Mouse (Mus musculus): Measurements from ENCODE around the gene Gm42742.

Gene Gm42742

DNA sequence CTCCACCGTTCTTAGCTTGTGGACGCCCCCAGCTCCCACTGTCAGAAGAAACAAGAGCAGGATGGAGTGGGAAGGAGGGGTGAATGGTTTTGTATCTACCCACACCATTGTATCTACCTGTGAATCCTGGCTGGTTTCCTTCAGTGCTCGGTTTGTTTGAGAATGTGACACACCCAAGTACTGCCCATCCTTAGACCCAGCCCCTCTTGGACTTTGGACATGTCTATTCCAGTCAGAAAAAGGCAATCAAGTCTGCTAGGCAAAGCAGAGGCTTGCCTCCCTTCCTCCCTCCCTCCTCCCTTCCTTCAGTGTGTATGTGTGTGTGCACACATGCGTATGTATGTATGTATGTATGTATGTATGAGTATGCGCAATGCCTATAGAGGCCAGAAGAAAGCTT lies 17.3 kb downstream of the Gm42742 start:
- DNase-seq (ENCODE audit: inconsistent ontology term), result no peak

DNA sequence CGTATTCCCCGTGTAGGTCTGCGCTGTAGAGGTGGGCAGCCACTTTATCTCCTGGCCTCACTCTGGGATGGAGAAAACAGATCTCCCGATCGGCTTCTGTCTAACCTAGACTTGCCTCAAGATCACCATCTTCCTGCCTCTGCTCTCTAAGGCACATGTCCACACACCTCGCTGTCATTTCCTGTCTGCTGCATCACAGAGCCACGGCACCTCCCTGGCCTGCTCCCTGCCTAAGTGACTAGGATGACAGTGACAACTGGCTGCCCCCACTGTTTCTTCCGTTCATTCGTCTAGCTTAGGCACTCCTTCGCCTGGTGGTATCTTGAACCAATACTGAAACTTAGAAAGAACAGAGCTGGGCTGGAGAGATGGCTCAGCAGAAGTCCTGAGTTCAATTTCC lies 21.3 kb downstream of the Gm42742 start:
- DNase-seq (ENCODE audit: inconsistent ontology term), result no peak

DNA sequence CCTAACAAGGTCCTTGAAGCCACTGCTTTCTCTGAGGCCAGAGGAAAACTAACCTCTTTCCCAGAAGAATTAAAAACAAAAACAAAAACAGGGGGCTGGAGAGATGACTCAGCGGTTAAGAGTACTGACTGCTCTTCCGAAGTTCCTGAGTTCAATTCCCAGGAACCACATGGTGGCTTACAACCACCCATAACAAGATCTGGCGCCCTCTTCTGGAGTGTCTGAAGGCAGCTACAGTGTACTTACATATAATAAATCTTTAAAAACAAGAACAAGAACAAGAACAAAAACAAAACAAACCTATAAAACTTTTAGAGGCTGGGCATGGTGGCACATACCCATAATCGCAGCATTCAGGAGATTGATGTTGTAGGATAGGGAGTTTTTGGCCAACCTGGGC lies 24.4 kb downstream of the Gm42742 start:
- no peak for DNase-seq (ENCODE audit: inconsistent ontology term)

DNA sequence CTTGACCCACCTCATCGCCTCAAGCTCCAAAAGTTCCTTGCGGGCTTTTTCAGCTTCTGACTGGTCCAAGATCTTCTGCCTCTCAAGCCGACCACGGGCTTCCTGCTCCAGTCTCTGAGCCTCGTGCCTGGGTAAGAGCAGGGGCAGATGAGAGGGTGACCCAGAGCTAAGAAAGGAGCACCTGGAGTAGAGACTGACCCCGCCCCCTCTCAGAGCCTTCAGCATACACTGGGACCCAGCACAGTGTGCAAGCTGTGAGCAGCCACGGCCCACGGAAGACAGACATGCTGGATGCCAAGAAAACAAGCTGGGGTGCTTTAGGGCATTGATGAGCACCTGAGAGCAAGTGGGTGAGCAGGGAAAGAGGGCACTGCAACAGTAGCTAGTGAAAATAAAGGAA lies 32.1 kb downstream of the Gm42742 start:
- DNase-seq (ENCODE audit: inconsistent ontology term), result no peak

DNA sequence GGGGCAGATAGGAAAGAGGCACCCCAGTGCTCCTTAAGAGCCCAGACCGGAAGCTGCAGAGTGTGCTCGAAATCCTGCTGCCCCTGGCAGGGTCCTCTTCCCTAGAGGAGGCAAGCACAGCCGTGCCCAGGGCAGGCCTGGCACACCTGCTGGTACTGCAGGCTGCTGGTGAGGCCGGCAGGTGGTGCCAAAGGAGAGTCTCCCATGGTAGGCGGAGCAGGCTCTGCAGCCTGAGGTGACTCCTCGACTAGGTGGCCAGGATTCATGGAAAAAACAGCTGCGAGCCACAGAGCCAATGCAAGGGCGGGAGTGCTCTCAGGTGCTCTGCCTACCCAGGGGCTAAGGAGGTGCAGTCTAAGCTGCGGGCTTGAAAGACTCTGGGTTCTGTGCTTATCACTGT lies 34.6 kb downstream of the Gm42742 start:
- peak; percentile 26 for DNase-seq (ENCODE audit: inconsistent ontology term)

DNA sequence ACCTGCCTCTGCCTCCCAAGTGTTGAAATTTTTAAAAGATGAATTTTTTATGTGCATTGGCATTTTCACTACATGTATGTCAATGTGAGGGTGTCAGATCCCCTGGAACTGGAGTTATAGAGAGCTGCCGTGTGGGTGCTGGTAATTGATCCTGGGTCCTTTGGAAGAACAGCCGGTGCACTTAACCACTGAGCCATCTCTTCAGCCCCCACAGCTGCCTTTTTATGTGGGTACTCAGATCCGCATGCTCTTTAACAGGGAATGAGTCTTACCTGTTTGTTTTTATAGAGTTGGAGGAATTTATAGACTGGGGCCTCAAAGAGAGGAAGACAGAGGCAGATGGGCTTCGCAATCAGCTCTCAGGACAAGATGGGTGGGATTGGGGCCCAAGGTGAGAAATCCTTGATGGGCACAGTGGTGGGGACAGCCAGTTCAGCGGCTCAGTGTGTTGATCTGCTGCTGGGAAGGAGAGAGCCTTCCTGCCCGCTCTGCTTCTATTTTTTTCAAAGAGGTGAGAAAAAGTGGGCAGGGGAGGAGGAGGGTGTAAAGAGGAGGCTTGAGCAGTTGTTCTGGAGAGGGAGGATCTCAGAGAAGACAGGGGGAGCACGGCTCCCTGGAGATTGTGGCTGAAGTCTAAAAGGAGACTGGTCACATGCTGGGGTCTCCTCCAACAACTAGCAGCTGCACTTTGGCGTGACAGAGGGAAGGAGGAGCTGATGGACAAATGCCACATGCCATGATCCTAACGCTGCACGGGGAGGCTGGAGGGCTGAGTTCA lies 36.0 kb downstream of the Gm42742 start:
- no peak for DNase-seq (ENCODE audit: inconsistent ontology term)

DNA sequence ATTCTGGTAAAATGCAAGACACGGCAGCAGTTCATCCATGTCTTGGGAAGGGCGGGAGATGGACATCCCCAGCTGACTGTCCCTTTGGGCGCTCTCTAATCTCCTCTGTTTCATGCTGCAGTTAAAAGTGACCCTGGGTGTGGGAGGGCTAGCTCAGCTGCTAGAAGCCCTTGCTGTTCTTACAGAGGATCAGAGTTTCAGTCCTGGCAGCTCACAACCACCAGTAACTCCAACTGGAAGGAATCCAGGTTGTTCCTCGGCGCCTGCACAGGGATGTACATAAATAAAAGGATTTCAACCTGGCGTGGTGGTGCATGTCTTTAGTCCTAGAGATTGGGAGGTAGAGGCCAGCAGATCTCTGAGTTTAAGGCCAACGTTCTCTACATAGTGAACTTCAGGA lies 37.8 kb downstream of the Gm42742 start:
- no peak for DNase-seq (ENCODE audit: inconsistent ontology term)

DNA sequence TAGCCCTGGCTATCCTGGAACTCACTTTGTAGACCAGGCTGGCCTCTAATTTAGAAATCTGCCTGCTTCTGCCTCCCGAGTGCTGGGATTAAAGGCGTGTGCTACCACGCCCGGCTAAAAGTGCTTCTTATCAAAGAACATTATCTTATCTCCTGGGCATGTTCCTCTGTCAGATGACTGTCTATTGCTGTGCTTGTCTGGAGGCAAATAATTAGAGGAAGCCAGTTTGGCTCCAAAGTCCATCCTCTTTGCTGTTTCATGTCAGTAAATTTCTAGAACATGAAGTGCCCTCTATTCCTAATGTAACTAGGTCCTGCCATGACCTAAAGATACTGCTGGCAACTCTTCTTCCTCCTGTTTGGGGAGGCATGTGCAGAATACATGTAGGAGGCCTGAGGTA lies 38.8 kb downstream of the Gm42742 start:
- no peak for DNase-seq (ENCODE audit: inconsistent ontology term)

DNA sequence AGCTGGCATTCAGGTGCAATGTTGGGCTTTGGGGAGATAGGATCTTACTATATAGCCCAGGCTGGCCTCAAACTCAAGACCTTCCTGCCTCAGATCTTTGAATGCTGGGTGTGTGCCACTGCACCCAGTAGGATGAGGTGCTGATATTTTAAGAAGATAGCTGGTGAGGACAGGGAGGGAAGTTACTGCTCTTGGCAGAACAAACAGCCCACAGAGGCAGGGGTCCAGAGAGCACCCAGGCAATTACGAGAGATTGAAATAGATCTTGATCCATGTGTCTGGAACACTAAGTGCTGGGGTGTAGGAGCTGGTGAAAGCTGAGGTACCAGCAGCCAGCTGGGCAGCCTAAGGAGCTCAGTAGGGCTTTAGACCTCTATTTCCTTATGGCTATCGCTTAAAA lies 39.3 kb downstream of the Gm42742 start:
- no peak for DNase-seq (ENCODE audit: inconsistent ontology term)

DNA sequence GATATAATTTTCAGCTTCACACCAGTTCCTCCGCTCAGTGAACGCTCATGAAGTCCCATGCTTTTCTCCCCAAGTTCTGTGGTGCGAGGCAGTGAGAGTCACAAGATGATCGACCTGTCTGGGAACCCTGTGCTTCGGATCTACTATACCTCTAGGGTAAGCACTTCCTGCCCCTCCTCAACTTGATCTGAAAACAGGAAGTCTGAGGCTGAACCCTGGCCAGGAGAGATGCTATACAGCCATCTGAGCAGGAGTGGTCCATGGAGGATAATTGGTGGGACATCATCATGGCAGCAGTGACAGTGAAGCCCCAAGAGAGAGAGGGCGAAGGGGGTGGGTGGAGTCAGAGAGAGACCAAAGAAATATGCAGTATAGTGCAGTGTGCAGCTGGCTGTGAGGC lies 42.1 kb downstream of the Gm42742 start:
- no peak for DNase-seq (ENCODE audit: inconsistent ontology term)

DNA sequence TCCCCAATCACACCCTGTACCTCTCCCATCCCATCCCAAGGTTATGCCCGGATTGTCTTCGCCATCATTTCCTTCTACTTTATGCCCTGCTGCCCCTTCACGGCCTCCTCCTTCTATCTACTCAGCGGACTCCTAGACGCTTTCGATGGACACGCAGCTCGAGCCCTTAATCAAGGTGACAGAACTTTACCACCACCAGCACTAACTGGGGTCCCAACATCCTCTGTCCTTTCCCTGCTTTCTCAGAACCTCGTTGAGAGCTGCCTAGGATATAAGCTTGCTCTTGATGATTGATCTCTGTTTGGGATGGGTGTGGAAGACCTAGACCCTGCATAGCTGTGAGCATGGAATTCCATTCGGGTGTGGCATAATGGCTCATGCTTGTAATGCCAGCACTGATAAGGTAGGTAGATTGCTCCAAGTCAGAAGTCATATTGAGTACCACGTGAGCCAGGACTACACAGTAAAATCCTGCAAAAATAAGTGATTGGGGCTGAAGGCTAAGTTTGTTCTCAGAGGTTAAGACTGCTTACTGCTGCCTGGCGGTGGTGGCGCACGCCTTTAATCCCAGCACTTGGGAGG lies 43.9 kb downstream of the Gm42742 start:
- DNase-seq (ENCODE audit: inconsistent ontology term), result peak; percentile 23

DNA sequence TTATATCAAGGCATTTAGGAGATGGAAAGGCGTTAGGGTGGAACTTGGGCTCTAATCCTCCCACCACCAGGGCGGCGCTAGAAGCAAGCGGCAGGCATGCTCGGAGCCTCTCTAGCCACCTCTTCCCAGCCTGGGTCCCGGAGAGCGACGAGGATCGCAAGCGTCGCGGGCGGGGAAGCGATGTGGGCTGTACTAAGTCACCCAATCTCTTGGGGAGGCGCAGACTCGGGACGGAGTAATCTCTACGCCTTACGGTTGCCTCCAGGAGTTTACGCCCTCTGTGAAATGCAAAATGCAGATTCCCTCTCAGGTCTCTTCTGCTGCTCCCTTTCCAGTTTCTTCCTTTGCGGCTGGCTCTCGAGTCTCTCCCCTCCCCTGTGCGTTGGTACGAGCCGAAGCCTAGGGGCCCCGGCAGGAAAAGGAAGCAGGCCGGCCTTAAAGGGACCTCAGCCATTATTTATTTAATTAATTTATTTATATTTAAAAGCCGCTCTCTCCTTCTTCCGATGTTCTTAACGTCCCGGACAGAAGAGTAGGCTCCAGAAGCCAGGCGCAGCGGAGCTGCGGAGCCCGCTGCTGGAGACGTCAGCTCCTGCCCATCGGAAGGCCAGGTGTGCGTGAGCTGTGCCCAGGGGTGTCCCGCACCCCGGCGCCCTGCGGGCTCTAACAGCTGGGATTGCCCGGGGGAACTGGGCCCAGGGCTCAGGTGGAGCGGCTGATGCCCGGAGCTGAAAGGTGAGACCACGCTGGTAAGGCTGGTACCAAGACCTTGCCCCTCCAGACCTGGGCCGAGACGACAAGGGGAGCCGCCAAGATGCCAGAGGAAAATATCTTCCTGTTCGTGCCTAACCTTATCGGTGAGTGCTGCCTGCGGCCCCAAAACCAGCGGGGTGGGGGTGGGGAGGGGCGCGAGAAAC lies 44.7 kb downstream of the Gm42742 start, which contains the start of gene Cdiptos:
TSS of gene Cdiptos (minus strand) at position 149 of the 917 bp plus-strand sequence.
- DNase-seq (ENCODE audit: inconsistent ontology term), result peak; percentile 98

DNA sequence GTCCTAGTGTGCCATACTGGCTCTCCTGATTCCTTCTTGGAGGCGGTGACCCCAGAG lies 45.2 kb downstream of the Gm42742 start, which contains the start of gene Cdipt:
TSS of gene Cdipt (plus strand) at position 22 of the 57 bp plus-strand sequence.
- DNase-seq (ENCODE audit: inconsistent ontology term), result no peak

DNA sequence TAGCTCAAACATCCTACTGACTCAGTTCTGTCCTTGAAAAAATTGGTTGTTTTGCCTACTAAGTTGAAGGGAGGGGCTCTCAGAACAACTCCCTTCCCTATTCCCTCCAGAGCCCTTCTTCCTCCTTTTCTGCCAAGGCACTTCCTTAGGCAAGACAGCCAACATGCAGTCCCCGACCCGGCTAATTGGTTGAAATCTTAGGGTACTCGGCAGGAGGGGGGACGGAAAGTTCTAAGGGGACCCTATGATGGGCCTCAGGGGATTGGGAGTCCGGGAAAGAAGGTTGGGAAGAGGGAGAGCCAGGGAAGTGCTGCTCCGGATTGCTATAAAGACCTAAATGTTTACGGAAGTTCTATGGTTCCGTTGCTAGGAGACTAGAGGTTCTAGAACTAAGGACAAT lies 45.4 kb downstream of the Gm42742 start:
- DNase-seq (ENCODE audit: inconsistent ontology term), result no peak

DNA sequence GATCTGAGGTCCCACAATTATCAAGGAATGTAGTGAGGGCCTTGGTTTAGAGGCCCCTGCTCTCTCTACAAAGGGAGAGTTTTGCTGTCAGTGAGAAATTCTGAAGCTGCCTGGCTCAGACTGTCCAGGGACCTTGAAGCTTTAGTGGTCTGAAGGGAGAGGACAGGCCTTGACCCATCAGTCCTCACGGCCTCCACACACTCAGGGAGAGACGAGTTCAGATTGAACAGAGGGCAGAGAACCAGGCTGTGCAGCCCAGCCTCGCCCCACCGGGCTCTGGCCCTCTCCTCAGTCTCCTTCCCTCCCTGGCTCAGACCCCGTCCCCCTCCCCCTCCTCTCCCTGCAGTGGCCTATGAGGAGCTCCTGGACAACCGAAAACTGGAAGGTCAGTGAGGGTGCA lies 53.5 kb downstream of the Gm42742 start:
- DNase-seq (ENCODE audit: inconsistent ontology term), result no peak

DNA sequence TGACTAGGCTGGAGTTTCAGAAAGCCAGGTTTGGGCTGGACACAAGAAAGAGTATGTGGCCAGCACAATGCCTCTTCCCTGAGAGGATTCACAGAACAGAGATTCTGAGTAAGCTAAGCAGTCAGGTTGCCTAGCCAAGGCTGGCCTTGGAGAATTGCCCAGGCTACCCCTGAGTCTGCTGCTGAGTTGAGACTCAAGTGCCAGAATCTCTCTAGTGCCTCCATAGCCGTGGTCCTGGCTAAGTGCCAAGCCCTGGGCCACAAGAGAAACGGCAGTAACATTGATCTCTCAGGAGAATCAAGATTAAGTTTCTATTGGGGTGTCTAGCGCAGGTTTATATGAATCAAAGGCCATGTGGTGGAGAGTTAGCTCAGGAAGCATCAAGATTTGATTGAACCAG lies 55.3 kb downstream of the Gm42742 start:
- DNase-seq (ENCODE audit: inconsistent ontology term), result no peak

All from Muller cell, postnatal 12 days (primary cell).